Mouse (Mus musculus) C2C12 (cell line): ENCODE data around the gene Ptprf.

Experiments used
- CEBPB ChIP-seq: IDR thresholded peaks from one replicate; pipeline ENCODE4 v1.6.1; 2011; ENCODE audit warnings: low read depth, mild to moderate bottlenecking, control low read depth, moderate library complexity
- CTCF ChIP-seq: IDR thresholded peaks from one replicate; pipeline ENCODE4 v1.5.1; 2011; ENCODE audit not compliant: control insufficient read depth, insufficient read depth, insufficient read length
- MAX ChIP-seq: IDR thresholded peaks from one replicate; pipeline ENCODE4 v1.6.1; 2011; ENCODE audit warnings: mild to moderate bottlenecking, control low read depth
- USF1 ChIP-seq: IDR thresholded peaks from one replicate; pipeline ENCODE4 v1.6.1; 2011; ENCODE audit warnings: low read depth, mild to moderate bottlenecking, control low read depth, moderate library complexity

DNA sequence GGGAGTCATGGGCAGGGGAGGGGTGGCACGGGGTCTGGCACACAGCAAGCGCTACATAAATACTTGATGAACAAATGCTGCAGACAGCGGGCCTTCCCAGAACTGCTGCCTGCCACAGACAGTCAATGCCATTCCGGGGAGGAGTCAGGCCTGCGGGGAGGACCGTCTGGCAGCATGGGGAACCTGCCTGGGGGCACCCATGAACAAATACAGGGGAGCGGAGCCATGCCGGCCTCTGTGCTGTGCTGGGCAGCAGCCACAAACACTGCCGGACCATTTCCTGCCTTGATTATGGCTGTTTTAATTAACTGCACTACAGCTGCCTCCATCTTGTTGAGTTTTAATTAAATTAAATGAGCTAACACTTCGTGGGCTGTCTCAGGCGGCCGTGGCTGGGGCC lies 35.0 kb downstream of the Ptprf start:
- TF ChIP-seq CTCF: no peak
- no peak for TF ChIP-seq MAX
- no peak for TF ChIP-seq CEBPB
- no peak for TF ChIP-seq USF1
